Mouse (Mus musculus) frontal cortex, postnatal 25 days (tissue): ENCODE results near the gene Myo3a.
A peak's percentile ranks its signal among the peaks of the same experiment; 100 is the strongest.

Experiments used
- DNase-seq, 2 experiments: peaks; one replicate each; pipeline ENCODE4 v3.0.0; 2022; ENCODE audit warnings: low spot score in 2 of 2

The Myo3a gene

GRCm38 (mm10) chr2:22620534-22620933, 393.2 kb downstream of the Myo3a start:
- no peak for DNase-seq

- no peak for DNase-seq
These were observed 393.9 kb downstream of the Myo3a start for GRCm38 (mm10) chr2:22620978-22621827.

DNA sequence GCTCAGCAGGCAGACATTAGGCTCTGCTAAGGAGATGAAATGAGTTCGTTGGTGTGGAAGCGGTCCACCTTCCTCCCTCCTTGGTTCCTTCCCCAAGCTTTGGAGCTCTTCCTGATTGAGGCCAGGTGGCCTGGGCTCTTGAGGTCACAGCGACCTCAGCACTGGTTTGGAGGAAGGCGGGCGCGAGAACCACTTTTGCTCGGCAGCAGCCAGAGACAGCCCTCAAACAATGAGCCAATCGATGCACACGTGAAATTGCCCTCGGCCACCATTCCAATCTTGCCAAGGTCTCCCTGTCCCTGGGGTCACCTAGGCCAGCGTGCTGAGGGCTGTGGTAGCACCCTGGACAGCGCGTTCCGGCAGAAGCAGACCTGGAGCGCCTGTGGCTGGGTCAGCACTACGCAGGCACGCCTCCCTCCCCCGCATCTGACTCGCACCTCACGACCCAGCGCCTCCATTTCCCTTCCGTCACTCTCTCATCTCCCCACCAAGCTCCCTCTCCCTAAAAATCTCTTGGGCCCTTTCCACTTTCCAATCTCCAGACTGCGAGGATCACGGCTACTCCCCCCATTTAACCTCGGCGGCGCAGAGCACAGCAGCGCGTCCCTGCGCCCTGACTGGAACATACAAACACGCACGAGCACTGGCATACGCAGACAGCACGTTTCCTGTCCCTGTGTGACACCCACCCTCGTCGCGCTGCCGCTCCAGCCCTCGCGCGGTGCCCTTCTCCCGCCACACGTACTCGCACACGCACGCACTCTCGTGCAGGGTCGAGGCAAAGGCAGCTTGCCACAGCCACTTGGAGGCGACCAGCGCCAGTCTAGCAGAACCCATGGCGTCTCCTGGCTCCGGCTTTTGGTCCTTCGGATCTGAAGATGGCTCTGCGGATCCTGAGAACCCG, 394.8 kb downstream of the Myo3a start, which contains the start of gene Gad2:
Gene Gad2, plus strand, starts transcription at position 378 of the 904 bp plus-strand sequence.
- DNase-seq: peak in 1 of 2 experiments; percentile 25

- DNase-seq: no peak
These were observed 396.1 kb downstream of the Myo3a start for GRCm38 (mm10) chr2:22623111-22624070.

DNA sequence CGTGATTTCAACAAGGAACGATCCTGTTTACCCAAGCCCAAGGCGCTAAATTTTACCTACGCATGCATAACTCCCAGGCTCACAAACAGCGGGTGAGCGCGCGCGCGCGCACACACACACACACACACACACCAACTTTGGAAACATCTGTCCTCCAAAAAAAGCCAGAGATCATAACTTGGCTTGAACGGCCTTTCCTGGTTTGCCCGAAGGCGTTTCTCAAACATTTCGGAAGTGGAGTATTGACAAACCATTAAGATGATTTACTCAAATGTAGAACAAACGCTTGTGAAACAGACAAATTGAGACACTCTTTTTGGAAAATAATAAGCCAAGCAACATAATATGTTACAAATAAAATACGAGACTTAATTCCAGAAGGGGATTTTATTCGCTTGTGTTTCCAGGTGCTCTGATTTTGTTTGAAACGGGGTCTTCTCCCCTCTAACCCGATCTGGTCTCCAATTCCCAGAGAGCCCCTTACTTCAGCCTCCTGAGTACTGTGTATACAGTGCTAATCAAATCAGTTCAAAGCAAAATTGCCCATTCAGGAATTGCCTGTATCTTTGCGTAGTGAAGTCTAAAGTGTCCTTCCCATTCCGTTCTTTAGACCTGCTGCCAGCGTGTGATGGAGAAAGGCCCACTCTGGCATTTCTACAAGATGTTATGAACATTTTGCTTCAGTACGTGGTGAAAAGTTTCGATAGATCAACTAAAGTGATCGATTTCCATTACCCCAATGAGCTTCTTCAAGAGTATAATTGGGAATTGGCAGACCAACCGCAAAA, 397.1 kb downstream of the Myo3a start:
- DNase-seq: no peak

DNA sequence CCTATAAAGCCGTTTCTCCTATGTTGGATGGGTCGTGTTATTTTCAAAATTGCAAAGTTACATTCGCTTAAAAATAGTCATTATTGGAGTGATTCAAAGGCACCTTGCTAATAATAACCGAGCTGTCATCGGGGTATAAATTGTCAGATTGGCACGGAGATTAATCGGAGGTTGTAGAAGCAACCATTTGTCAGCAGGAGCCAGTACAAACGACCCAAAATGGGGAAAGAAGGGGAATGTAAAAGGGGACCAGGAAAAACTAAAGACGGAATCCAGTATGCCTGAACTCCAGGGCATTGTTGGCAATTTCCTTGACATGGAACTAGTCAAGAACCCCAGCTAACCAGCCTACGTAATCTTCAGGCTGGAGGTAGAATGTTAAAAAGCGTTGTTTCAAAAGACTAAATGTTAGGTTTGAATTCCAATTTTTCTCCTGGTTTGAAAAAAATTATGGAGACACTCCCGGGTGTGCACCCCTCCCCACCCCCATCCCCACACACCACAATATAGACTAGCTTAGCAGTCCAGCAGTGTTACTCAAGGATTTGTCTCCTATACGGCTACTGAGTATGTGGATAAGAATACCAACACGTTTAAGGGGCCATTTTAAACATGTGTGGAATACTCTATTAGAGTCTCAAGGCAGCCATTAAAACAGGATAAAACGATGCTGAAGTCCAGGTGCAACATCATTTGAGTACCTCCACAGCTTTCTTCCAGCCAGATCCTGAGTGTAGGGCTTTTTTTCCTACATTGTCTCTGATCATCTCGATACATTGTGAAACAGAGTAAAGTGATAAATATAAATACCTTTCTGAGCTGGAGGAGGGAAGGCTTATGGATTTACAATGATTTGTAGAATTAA, 398.0 kb downstream of the Myo3a start:
- DNase-seq: no peak

- no peak for DNase-seq
These were observed 399.9 kb downstream of the Myo3a start for GRCm38 (mm10) chr2:22627147-22627666.

DNA sequence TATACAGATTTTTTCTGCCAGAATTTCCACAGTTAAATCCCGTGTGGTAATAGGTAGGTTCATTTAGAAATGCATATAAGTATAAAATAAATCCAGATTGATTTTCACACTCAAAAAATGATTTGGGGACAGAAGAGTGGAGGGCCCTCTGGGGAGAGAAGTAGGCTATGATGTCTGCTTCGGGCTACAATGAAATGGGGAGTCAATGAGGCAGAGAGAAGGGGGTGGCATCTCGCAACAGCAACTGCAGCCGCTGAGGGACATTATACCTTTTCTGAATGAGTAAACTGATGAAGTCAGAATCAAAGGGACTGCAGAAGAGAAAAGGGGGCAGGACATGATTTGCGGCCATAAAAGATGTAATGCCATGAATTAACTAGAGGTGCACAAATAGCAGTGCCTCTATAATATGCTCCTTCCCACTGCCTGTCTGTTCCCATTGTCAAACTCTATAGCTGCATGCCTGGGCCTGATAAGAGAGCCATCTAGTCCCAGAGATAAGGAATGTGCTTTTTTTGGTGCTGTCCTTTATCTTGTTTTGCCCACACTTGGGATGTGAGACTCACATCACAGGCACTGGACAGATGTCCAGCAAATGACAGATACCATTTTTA, 400.6 kb downstream of the Myo3a start:
- no peak for DNase-seq

DNA sequence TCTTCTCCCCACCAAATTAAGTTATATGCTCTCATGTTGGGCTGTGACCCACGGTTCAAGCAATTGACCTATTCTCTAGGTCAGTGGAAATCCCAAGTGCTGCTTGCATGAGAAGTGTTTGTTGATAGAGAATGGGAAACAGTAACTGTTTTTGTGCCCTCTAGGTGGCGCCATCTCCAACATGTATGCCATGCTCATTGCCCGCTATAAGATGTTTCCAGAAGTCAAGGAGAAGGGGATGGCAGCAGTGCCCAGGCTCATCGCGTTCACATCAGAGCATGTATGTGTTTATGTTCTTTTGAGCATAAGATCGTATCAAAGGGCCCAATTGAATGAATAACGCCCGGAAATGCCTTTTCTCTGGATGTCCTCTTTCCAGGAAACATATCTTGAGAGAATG, 407.5 kb downstream of the Myo3a start:
- no peak for DNase-seq

- no peak for DNase-seq
These were observed 418.8 kb downstream of the Myo3a start for GRCm38 (mm10) chr2:22646134-22646533.

DNA sequence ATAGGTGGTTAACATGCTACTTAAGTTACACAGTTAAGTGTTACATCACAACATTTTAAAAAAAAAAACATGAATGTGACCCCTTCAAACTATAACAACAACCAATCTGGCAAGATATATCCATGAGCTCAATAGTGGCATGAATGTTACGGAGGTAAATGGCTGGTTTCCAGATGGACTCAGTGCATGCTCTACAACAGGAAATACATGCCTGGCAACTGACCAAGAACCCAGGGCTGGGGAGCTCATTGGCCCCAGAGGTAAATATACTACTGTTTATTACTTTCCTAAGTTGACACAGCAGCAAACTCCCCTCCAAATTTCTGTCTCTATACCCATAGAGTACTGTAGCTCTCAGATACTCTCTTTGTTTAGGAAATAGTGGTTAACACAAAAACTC, 421.1 kb downstream of the Myo3a start:
- no peak for DNase-seq

GRCm38 (mm10) chr2:22651826-22652225, 424.5 kb downstream of the Myo3a start:
- DNase-seq: no peak

DNA sequence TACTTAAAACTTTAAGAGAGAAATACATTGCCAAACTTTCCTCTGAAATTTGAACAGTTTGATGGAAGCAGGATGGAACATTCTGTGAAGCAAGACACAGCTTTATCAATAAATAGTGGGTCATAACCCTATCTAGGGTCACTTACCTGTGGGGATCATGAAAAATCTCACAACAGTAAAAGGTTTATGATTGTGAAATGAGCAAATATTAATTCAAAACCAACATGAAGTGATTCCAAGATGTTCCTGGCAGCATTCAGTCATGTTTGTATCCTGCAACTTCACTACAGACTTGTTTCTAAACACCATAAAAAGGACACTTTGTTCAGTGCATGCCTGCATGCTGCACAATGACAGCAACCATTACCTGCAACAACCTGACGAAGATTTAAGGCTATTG, 436.4 kb downstream of the Myo3a start:
- no peak for DNase-seq
